8 mouse cellular contexts compared by ENCODE assay signal in the genomic region with DNA sequence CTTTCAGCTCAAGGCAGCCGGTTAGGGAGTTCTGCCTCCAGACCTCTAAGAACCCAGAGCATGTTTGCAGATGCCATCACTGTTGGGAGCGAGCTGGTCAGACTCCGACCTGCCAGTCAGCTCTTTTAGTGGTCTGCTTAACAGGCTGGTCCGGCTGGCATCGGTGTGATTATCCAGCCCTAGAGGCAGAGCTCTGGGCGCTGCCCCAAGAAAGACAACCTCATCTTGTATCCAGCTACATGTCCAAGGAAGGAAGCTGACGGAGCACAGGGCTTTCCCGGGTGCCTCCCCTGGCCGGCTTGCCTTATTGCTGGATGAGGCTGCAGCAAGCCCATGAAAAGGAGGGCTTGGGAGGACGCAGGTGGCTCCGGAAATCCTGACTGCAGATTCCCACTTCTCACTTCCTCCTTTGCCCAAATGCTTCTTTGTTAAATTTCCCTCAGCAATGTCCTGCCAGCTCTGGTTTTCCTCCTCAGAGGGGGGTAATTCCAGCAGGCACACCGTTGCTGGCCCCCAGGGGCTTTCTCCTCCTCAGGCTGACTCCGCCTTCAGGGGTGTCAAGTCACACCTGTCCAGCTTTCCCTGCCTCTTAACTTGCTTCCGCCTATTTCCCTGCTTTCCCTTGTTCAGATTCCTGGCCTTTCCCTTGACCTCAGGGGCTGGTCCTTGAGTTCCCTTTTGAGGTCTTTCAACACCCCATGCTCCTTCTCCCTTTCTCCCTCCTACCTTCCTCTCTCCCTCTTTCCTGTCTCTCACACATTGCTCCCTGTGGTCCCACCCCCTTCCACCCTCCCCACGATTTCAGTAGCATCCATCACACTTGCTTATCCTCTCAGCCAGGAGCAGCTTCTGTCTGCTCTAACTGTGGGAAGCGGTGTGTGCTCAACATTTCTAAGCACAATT. TPM values are rescaled to one million over a fixed set of nuclear protein-coding genes. Genes with fewer than 3 reads are reported as not detected.
DNase-seq lines count a peak whose midpoint lies in the region; TF ChIP-seq lines count a peak whose summit lies in the region.
"Had no signal": no experiment of that assay in that cellular context is flagged by ENCODE, and none has a peak within 500 bp of the region (broad histone marks: within the 10 kb centered on the region; RNA-seq: fewer than 3 reads in every experiment).

No protein-coding gene starts in this region.

- WGBS in heart, adult 2 months: 20% methylated on average over 16 of the region's 16 CpGs

- 0 out of 2 replicates have a peak, but pooled peaks have one; percentile 31 for TF ChIP-seq POLR2A in heart, adult 2 months (IDR thresholded peaks at IDR 0.05; ENCODE audit: insufficient read depth, low read depth, low read length)

- H3K4me3 ChIP-seq in brown adipose tissue, adult 24 weeks (ENCODE audit: insufficient read depth, low read depth, low read length): no peak overlapping the region
- peak overlapping the region; percentile 9; the same call in 1 of the 2 replicates for H3K4me3 ChIP-seq in heart, adult 2 months
- H3K4me3 ChIP-seq: liver, embryonic 15.5 days had no signal

- peaks cover 3% of the 10 kb centered on the region for H3K79me2 ChIP-seq in heart, adult 2 months (replicated peaks; ENCODE audit: control insufficient read depth, insufficient read depth, low read length)

- no peak overlapping the region for H3K9ac ChIP-seq in heart, adult 2 months (ENCODE audit: low read depth, low read length)
- H3K9ac ChIP-seq: liver, embryonic 15.5 days had no signal

- peak; percentile 46 to 59 for DNase-seq in cerebellum, postnatal 4 days (ENCODE audit: low spot score in 2 of 2)
- peak; percentile 72 to 83 for DNase-seq in heart, adult 2 months
- peak; percentile 47 for DNase-seq in kidney, adult 18-20 months
- DNase-seq in lung, adult 18-20 months: peak; percentile 65 to 79
- DNase-seq in right cerebral cortex, postnatal 10 days (ENCODE audit: low spot score in 2 of 2): peak; percentile 73 to 76
- DNase-seq in spleen, postnatal 4 days (ENCODE audit: low spot score in 2 of 2): no peak

- H3K27me3 ChIP-seq in heart, adult 2 months (ENCODE audit: control insufficient read depth, insufficient read depth, low read length): no peaks in the 10 kb centered on the region
- H3K27me3 ChIP-seq: liver, embryonic 15.5 days had no signal

- 0 out of 2 replicates have a peak, but pooled peaks have one; percentile 40 for TF ChIP-seq EP300 in heart, adult 2 months (IDR thresholded peaks at IDR 0.05; ENCODE audit: insufficient read depth, low read depth, low read length)

- H3K27ac ChIP-seq in brown adipose tissue, adult 24 weeks (replicated peaks; ENCODE audit: low read depth, low read length): peak overlapping the region; percentile 50
- peak overlapping the region; percentile 45; the same call in 1 of the 2 replicates for H3K27ac ChIP-seq in heart, adult 2 months
- H3K27ac ChIP-seq: liver, embryonic 15.5 days had no signal

- no peak for TF ChIP-seq CTCF in heart, adult 2 months (IDR thresholded peaks at IDR 0.05)

- intact Hi-C loops in heart, adult 2 months (cut with DNase I): no loop called here

- peaks cover 36% of the 10 kb centered on the region for H3K4me1 ChIP-seq in brown adipose tissue, adult 24 weeks (ENCODE audit: control insufficient read depth, insufficient read depth, insufficient read length, low read length)
- H3K4me1 ChIP-seq in heart, adult 2 months (ENCODE audit: control insufficient read depth, insufficient read depth, low read length): peaks cover 13% of the 10 kb centered on the region

- peaks cover 23% of the 10 kb centered on the region for H3K36me3 ChIP-seq in heart, adult 2 months (ENCODE audit: control insufficient read depth, insufficient read depth, low read length)
- H3K36me3 ChIP-seq: liver, embryonic 15.5 days had no signal

RNA-seq across cellular contexts. Expression of gene Plcb4, which starts 58.7 kb away (rescaled TPM):
- 37.9 and 41.3 TPM in 2 replicates for polyA plus RNA-seq in brown adipose tissue, adult 24 weeks (2012; ENCODE audit: insufficient read depth, insufficient read length, missing spikeins)
- total RNA-seq in heart, adult 2 months (2021): 10 to 100 TPM; 55.0 to 60.2 TPM
- polyA plus RNA-seq in heart, adult 2 months (2012; rRNA removed): 23.1 and 47.5 TPM in 2 replicates

Comparison
In these comparisons a context has a peak if more than half of its experiments do, and no peak if none do; other contexts are left out.
1. DNase-seq: peak in cerebellum, postnatal 4 days (2 of 2), heart, adult 2 months (2 of 2), kidney, adult 18-20 months (single experiment), lung, adult 18-20 months (2 of 2) and right cerebral cortex, postnatal 10 days (2 of 2); none in spleen, postnatal 4 days (0 of 2).